Mouse (Mus musculus) embryonic facial prominence, embryonic 14.5 days (tissue): Measurements from ENCODE around the gene Sirt4. TPM values are rescaled to one million over a fixed set of nuclear protein-coding genes. Genes with fewer than 3 reads are reported as not detected.

Experiments
- ATAC-seq: fragments of 200-750 bp; cut with Nextera tagmentation; 2 replicates; pipeline ENCODE4 v1.8.0; 2017; ENCODE audit warnings: low read depth, moderate number of reproducible peaks, moderate TSS enrichment
- DNase-seq: peaks from one replicate; pipeline ENCODE4 v3.0.0-alpha.2; 2015; ENCODE audit warnings: low spot score
- H3K27ac ChIP-seq: fragments of 300-500 bp; sonication (generic); replicated peaks from 2 replicates; pipeline ENCODE4 v1.5.1; 2014; ENCODE audit warnings: low read depth, mild to moderate bottlenecking, low read length, moderate library complexity
- H3K27me3 ChIP-seq: fragments of 300-500 bp; sonication (generic); replicated peaks from 2 replicates; pipeline ENCODE4 v1.6.1; 2014; ENCODE audit warnings: low read length; ENCODE audit not compliant: control insufficient read depth, insufficient read depth
- H3K36me3 ChIP-seq: fragments of 300-500 bp; sonication (generic); 2 replicates; pipeline ENCODE4 v1.6.1; 2014; ENCODE audit warnings: low read length, mixed read lengths; ENCODE audit not compliant: control insufficient read depth, insufficient read depth
- H3K4me1 ChIP-seq: fragments of 300-500 bp; sonication (generic); 2 replicates; pipeline ENCODE4 v1.6.1; 2014; ENCODE audit warnings: antibody characterized with exemption, low read length; ENCODE audit not compliant: control insufficient read depth, insufficient read depth
- H3K4me2 ChIP-seq: fragments of 300-500 bp; sonication (generic); 2 replicates; pipeline ENCODE4 v1.6.1; 2014; ENCODE audit warnings: low read depth, mild to moderate bottlenecking, low read length, moderate library complexity, mixed read lengths
- H3K4me3 ChIP-seq: fragments of 300-500 bp; sonication (generic); 2 replicates; pipeline ENCODE4 v1.5.1; 2014; ENCODE audit warnings: low read depth, mild to moderate bottlenecking, low read length
- H3K9ac ChIP-seq: fragments of 300-500 bp; sonication (generic); 2 replicates; pipeline ENCODE4 v1.6.1; 2014; ENCODE audit warnings: low read depth, mild to moderate bottlenecking, low read length, moderate library complexity, mixed read lengths
- H3K9me3 ChIP-seq: fragments of 300-500 bp; sonication (generic); 2 replicates; pipeline ENCODE4 v1.6.1; 2016; ENCODE audit warnings: low read length; ENCODE audit not compliant: control insufficient read depth
- WGBS: fragments of 180-500 bp; shearing (Covaris S2); extraction: QIAGEN DNeasy Blood & Tissue Kit; methylation state at CpG from one replicate; pipeline ENCODE4 v1.1.7; 2014; 5-methylcytosine and 5-hydroxymethylcytosine counted together
- polyA plus RNA-seq: library from polyadenylated mRNA; unstranded; fragments of >200 nt; fragmentation: Nextera tagmentation; extraction: Ambion mirVana; gene quantifications from 2 replicates; pipeline ENCODE4 v1.2.1, GENCODE M21; 2014

Gene Sirt4
- polyA plus RNA-seq: 13.9 and 20.3 TPM in 2 replicates

GRCm38 (mm10) chr5:115483947-115484920 lies at the start of gene Sirt4:
Gene Sirt4, minus strand, starts transcription at chr5:115484725.
- H3K27me3 ChIP-seq: peaks cover 3% of the 10 kb centered on the region; the same call in 1 of the 2 replicates
- ATAC-seq: peak; percentile 91
- H3K9ac ChIP-seq: peak within 1 kb of the TSS; percentile 70
- peak within 1 kb of the TSS; percentile 48 for H3K4me3 ChIP-seq
- DNase-seq: peak; percentile 99
- peaks cover 13% of the 10 kb centered on the region; the same call in 1 of the 2 replicates for H3K4me1 ChIP-seq
- 8% methylated on average over 30 of the region's 30 CpGs for WGBS
- H3K36me3 ChIP-seq: peaks cover 3% of the 10 kb centered on the region; the same call in 1 of the 2 replicates
- H3K4me2 ChIP-seq: peak within 1 kb of the TSS; percentile 65
- no peaks in the 10 kb centered on the region for H3K9me3 ChIP-seq
- H3K27ac ChIP-seq: peak within 1 kb of the TSS; percentile 69

- peaks cover 61% of the 10 kb centered on the region for H3K4me1 ChIP-seq
- DNase-seq: peak; percentile 87
- 0 out of 2 replicates have a peak overlapping the region, but pooled peaks have one; percentile 9 for H3K9ac ChIP-seq
- no peaks in the 10 kb centered on the region for H3K27me3 ChIP-seq
- H3K27ac ChIP-seq: peak overlapping the region; percentile 83
- no peaks in the 10 kb centered on the region for H3K36me3 ChIP-seq
- H3K4me2 ChIP-seq: peak overlapping the region; percentile 19
- no peaks in the 10 kb centered on the region for H3K9me3 ChIP-seq
- no peak overlapping the region for H3K4me3 ChIP-seq
- peak; percentile 68; the same call in 1 of the 2 replicates for ATAC-seq
- 32% methylated on average over 18 of the region's 18 CpGs for WGBS
Measured at GRCm38 (mm10) chr5:115531671-115532270, 47.2 kb upstream of the Sirt4 start.

DNA sequence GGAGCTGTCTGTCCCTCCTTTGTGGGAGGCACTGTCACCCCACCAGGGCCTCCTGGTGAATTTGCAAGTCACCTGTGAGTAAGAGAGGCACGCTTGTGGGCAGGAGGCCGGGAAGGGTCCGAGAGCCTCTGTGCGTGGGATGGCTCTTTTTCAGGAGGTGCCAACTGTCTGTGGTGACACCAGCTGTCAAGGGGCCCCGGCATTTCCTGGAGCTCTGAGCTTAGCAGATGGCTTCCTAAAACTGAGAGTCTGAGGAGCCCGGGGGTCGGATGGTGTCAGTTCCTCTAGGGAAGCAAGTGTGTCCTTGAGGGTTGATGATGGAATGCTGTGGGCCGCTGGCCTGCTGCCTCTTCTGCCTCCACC lies 45.9 kb upstream of the Sirt4 start:
- Histone ChIP-seq H3K4me1 (peaks cover 62% of the 10 kb centered on the region), H3K36me3 (no peaks in the 10 kb centered on the region), H3K9me3 (no peaks in the 10 kb centered on the region), H3K4me3 (no peak overlapping the region), H3K27ac (peak overlapping the region; percentile 83), H3K27me3 (no peaks in the 10 kb centered on the region), H3K9ac (no peak overlapping the region), H3K4me2 (peak overlapping the region; percentile 2; the same call in 1 of the 2 replicates)
- WGBS: 49% methylated on average over 8 of the region's 8 CpGs
- DNase-seq: peak; percentile 64
- ATAC-seq: no peak

GRCm38 (mm10) chr5:115529742-115530446 lies 45.4 kb upstream of the Sirt4 start:
- ATAC-seq (no peak), DNase-seq (no peak)
- peak overlapping the region; percentile 83 for H3K27ac ChIP-seq
- peak overlapping the region; percentile 2 for H3K4me2 ChIP-seq
- H3K9me3 ChIP-seq: no peaks in the 10 kb centered on the region
- H3K9ac ChIP-seq: no peak overlapping the region
- 53% methylated on average over 7 of the region's 7 CpGs for WGBS
- H3K36me3 ChIP-seq: no peaks in the 10 kb centered on the region
- H3K4me3 ChIP-seq: no peak overlapping the region
- H3K27me3 ChIP-seq: no peaks in the 10 kb centered on the region
- peaks cover 58% of the 10 kb centered on the region for H3K4me1 ChIP-seq

DNA sequence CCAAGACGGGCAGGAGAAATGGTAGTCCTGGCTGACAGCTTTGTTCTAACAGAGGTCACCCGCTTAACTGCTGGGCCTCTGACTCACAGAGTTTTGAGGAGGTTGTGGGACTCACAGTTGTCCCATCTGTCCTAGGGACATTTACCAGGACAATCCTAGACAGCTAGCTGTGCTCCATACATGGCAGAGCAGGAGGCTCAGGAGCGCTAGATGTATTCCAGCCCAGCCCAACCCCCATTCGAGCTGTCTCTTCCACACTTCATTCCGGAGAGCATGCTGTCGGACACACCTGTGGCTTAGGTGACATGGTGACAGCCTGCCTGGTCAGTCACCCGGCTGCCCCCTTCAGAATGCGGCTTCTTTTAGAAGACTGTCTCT lies 44.8 kb upstream of the Sirt4 start:
- H3K4me2 ChIP-seq: no peak overlapping the region
- H3K27me3 ChIP-seq: no peaks in the 10 kb centered on the region
- no peak overlapping the region for H3K4me3 ChIP-seq
- H3K9ac ChIP-seq: no peak overlapping the region
- peak overlapping the region; percentile 83 for H3K27ac ChIP-seq
- no peaks in the 10 kb centered on the region for H3K9me3 ChIP-seq
- 49% methylated on average over 8 of the region's 8 CpGs for WGBS
- ATAC-seq: no peak
- DNase-seq: no peak
- H3K36me3 ChIP-seq: no peaks in the 10 kb centered on the region
- H3K4me1 ChIP-seq: peaks cover 58% of the 10 kb centered on the region

DNA sequence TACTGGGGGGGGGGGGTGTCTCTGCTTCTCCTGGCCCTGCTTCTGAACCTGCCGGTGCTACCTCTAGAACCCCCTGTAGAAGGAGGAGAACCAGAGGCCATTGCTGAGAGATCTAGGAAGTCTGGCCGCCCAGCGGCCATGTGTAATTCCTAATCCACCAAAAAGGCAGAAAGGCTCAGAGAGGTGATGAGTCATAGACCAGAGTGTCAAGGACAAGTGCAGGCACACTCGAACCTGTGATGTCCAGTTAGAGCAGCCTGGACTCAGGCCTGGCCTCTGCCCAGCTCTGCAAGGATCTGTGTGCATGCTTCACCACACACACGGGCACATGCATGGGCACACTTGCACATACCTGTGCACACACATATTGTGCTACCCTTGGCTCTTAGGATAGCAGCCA lies 43.6 kb upstream of the Sirt4 start:
- no peak for ATAC-seq
- 81% methylated on average over 5 of the region's 5 CpGs for WGBS
- no peaks in the 10 kb centered on the region for H3K27me3 ChIP-seq
- no peak overlapping the region for H3K4me3 ChIP-seq
- no peak overlapping the region for H3K4me2 ChIP-seq
- no peak overlapping the region for H3K27ac ChIP-seq
- DNase-seq: no peak
- H3K36me3 ChIP-seq: no peaks in the 10 kb centered on the region
- H3K4me1 ChIP-seq: peaks cover 57% of the 10 kb centered on the region
- H3K9me3 ChIP-seq: no peaks in the 10 kb centered on the region
- H3K9ac ChIP-seq: no peak overlapping the region

DNA sequence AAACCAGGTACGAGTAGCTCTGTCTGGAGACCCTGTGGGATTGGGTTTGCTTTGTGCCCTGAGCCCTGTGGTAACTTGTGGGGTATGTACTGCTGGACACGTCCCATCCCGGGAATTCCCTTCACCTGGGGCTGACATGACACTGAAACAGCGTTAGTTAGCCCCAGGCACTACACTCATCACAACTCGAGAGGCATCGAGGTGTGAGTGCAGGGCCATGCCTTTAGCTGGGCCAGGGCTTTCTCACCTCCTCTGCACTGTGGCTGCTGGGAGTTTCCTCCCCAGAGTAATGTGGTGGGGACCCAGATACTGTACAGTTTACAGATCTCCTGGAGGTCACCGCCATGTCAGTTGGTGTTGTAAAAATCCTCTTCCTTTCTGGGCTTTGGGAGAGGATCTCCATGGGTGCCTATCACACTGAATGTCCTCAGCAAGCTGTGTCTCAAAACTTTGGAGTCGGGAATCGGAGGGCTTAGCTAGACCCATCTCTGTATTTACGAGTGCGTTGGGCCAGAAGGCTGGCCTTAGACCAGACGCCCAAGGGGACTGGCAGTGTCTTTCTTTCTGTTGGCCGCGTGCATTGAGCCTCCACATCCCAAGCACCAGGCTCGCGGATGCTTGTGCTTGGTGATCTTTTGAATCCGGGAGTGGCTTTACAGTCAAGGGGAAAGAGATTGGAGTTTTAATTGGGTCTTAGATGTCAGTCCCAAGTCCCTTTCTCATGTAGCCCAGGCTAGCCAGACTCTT lies 42.1 kb upstream of the Sirt4 start:
- Histone ChIP-seq H3K27ac (no peak overlapping the region; the same call in 1 of the 2 replicates), H3K9ac (no peak overlapping the region), H3K4me3 (no peak overlapping the region), H3K4me1 (peaks cover 61% of the 10 kb centered on the region), H3K27me3 (no peaks in the 10 kb centered on the region), H3K36me3 (no peaks in the 10 kb centered on the region), H3K9me3 (no peaks in the 10 kb centered on the region), H3K4me2 (no peak overlapping the region)
- 85% methylated on average over 17 of the region's 17 CpGs for WGBS
- DNase-seq: no peak
- ATAC-seq: no peak

DNA sequence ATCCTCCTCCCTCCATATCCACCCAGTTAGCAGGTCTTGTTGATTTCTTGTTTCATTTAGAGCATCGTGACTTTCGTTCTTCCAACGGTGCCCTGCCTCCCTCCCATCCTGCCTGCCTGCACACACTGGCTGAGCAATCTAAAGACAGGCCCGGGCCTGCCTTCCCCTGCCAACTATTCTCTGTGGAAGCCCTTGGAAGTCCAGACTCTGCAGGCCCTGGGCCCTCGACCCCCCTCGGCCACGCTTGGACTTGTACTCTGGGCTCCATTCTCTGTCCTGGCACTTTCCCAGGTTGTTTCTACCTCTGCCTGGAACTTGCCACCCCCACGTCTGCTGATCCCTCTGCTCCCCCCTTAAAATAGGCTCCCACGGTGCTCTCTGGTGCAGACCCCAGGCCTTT lies 41.4 kb upstream of the Sirt4 start:
- Histone ChIP-seq H3K9me3 (no peaks in the 10 kb centered on the region), H3K4me2 (no peak overlapping the region), H3K4me3 (no peak overlapping the region), H3K4me1 (peaks cover 54% of the 10 kb centered on the region), H3K9ac (no peak overlapping the region), H3K36me3 (no peaks in the 10 kb centered on the region), H3K27ac (no peak overlapping the region; the same call in 1 of the 2 replicates), H3K27me3 (no peaks in the 10 kb centered on the region)
- DNase-seq (peak; percentile 50), ATAC-seq (no peak)
- 72% methylated on average over 9 of the region's 9 CpGs for WGBS
